Comparison of ENCODE assay signal across 7 mouse cellular contexts in the genomic region with DNA sequence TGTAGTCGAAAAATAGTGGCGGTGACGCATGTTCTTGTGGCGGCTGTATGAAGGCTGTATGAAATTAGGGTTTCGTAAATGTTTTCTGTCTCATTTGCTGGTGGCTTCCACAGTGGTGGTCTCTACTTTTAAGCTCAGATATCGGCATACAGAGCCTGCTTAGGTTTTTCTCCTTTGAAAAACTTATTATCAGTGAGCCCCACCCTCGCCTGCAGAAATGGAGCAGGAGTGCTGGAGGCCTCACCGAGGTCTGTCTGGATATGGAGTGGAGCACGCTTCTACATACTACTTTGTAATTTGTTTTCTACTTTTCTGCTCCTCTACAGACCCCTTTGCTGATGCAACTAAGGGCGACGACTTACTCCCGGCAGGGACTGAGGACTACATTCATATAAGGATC. TPM values are rescaled to one million over a fixed set of nuclear protein-coding genes. Genes with fewer than 3 reads are reported as not detected.
DNase-seq lines count a peak whose midpoint lies in the region; ATAC-seq and TF ChIP-seq lines count a peak whose summit lies in the region.

No protein-coding gene starts in this region.

- peaks cover 19% of the 10 kb centered on the region; the same call in 1 of the 2 replicates for H3K36me3 ChIP-seq in lung, postnatal 0 days (ENCODE audit: insufficient read depth, low read length)
- peaks cover 26% of the 10 kb centered on the region for H3K36me3 ChIP-seq in forebrain, embryonic 14.5 days (ENCODE audit: control insufficient read depth, insufficient read depth, low read length)
- H3K36me3 ChIP-seq in liver, embryonic 12.5 days, result peaks cover 37% of the 10 kb centered on the region
- H3K36me3 ChIP-seq in stomach, postnatal 0 days (ENCODE audit: control insufficient read depth, insufficient read depth, low read length), result peaks cover 15% of the 10 kb centered on the region; the same call in 1 of the 2 replicates

- no peak for ATAC-seq in lung, postnatal 0 days
- no peak for ATAC-seq in forebrain, embryonic 14.5 days
- ATAC-seq in liver, embryonic 12.5 days, result no peak
- no peak for ATAC-seq in stomach, postnatal 0 days (ENCODE audit: low FRiP score, low TSS enrichment)

- H3K9me3 ChIP-seq in lung, postnatal 0 days (ENCODE audit: low read length), result no peaks in the 10 kb centered on the region
- no peaks in the 10 kb centered on the region for H3K9me3 ChIP-seq in forebrain, embryonic 14.5 days (replicated peaks; ENCODE audit: control insufficient read depth, low read length)
- no peaks in the 10 kb centered on the region for H3K9me3 ChIP-seq in liver, embryonic 12.5 days (replicated peaks)
- no peaks in the 10 kb centered on the region for H3K9me3 ChIP-seq in stomach, postnatal 0 days (ENCODE audit: control insufficient read depth, low read length)

- H3K4me2 ChIP-seq in lung, postnatal 0 days (replicated peaks; ENCODE audit: low read depth, low read length), result peak overlapping the region; percentile 91
- peak overlapping the region; percentile 79 for H3K4me2 ChIP-seq in forebrain, embryonic 14.5 days (ENCODE audit: low read length)
- H3K4me2 ChIP-seq in liver, embryonic 12.5 days, result peak overlapping the region; percentile 95
- peak overlapping the region; percentile 92 for H3K4me2 ChIP-seq in stomach, postnatal 0 days (replicated peaks; ENCODE audit: low read depth)

- no peak overlapping the region for H3K9ac ChIP-seq in lung, postnatal 0 days (replicated peaks; ENCODE audit: low read depth)
- peak overlapping the region; percentile 100 for H3K9ac ChIP-seq in forebrain, embryonic 14.5 days (ENCODE audit: low read length)
- H3K9ac ChIP-seq in liver, embryonic 12.5 days, result peak overlapping the region; percentile 99
- H3K9ac ChIP-seq in stomach, postnatal 0 days (ENCODE audit: low read length), result peak overlapping the region; percentile 98

- no peaks in the 10 kb centered on the region for H3K27me3 ChIP-seq in lung, postnatal 0 days (replicated peaks; ENCODE audit: insufficient read depth, low read length)
- H3K27me3 ChIP-seq in forebrain, embryonic 14.5 days (replicated peaks; ENCODE audit: control insufficient read depth, insufficient read depth, low read length), result no peaks in the 10 kb centered on the region
- H3K27me3 ChIP-seq in liver, embryonic 12.5 days (replicated peaks), result no peaks in the 10 kb centered on the region
- H3K27me3 ChIP-seq in stomach, postnatal 0 days (ENCODE audit: control insufficient read depth, insufficient read depth, low read length), result no peaks in the 10 kb centered on the region

- TF ChIP-seq CTCF in lung, postnatal 0 days (IDR thresholded peaks at IDR 0.05), result no peak
- no peak for TF ChIP-seq CTCF in stomach, postnatal 0 days (IDR thresholded peaks at IDR 0.05; ENCODE audit: low read depth)

- H3K27ac ChIP-seq in lung, postnatal 0 days (ENCODE audit: low read length), result no peak overlapping the region
- H3K27ac ChIP-seq in forebrain, embryonic 14.5 days (ENCODE audit: low read depth, low read length), result peak overlapping the region; percentile 15; the same call in 1 of the 2 replicates
- H3K27ac ChIP-seq in liver, embryonic 12.5 days, result peak overlapping the region; percentile 96
- no peak overlapping the region for H3K27ac ChIP-seq in stomach, postnatal 0 days (replicated peaks)

- DNase-seq in lung, postnatal 0 days (ENCODE audit: low spot score), result no peak
- no peak for DNase-seq in lung, postnatal 36 days
- DNase-seq in forebrain, embryonic 14.5 days (ENCODE audit: low spot score), result no peak
- no peak for DNase-seq in stomach, postnatal 0 days (ENCODE audit: low spot score)
- DNase-seq in cerebellum, postnatal 36 days, result no peak
- DNase-seq in adrenal gland, postnatal 10 days, result no peak

- H3K4me3 ChIP-seq in lung, postnatal 0 days (ENCODE audit: low read depth, low read length), result peak overlapping the region; percentile 97; the same call in 1 of the 2 replicates
- peak overlapping the region; percentile 100 for H3K4me3 ChIP-seq in forebrain, embryonic 14.5 days (ENCODE audit: low read depth, low read length)
- peak overlapping the region; percentile 100 for H3K4me3 ChIP-seq in liver, embryonic 12.5 days
- peak overlapping the region; percentile 98 for H3K4me3 ChIP-seq in stomach, postnatal 0 days (ENCODE audit: low read depth, low read length)

- TF ChIP-seq EP300 in lung, postnatal 0 days (IDR thresholded peaks at IDR 0.05), result no peak
- no peak for TF ChIP-seq EP300 in stomach, postnatal 0 days (optimal IDR thresholded peaks at IDR 0.05)

- H3K4me1 ChIP-seq in lung, postnatal 0 days (ENCODE audit: insufficient read depth, low read depth, low read length), result 0 out of 2 replicates have a peak, but pooled peaks cover 5% of the 10 kb centered on the region
- 0 out of 2 replicates have a peak, but pooled peaks cover 7% of the 10 kb centered on the region for H3K4me1 ChIP-seq in forebrain, embryonic 14.5 days (ENCODE audit: control insufficient read depth, insufficient read depth, low read length)
- peaks cover 20% of the 10 kb centered on the region for H3K4me1 ChIP-seq in liver, embryonic 12.5 days
- no peaks in the 10 kb centered on the region for H3K4me1 ChIP-seq in stomach, postnatal 0 days (replicated peaks; ENCODE audit: control insufficient read depth, insufficient read depth)

- WGBS in lung, postnatal 0 days, result 58% methylated on average over 12 of the region's 12 CpGs
- 68% methylated on average over 12 of the region's 12 CpGs for WGBS in forebrain, embryonic 14.5 days
- 60% methylated on average over 12 of the region's 12 CpGs for WGBS in liver, embryonic 12.5 days (ENCODE audit: insufficient replicate concordance)
- WGBS in stomach, postnatal 0 days, result 50% methylated on average over 12 of the region's 12 CpGs

RNA-seq across cellular contexts. Expression of gene Eif1b, which starts 1.7 kb away (rescaled TPM):
- polyA plus RNA-seq in lung, postnatal 0 days (2015; fragmentation: Nextera tagmentation; extraction: Ambion mirVana), result 112 and 114 TPM in 2 replicates
- 454 and 479 TPM in 2 replicates for polyA plus RNA-seq in forebrain, embryonic 14.5 days (2014; fragmentation: Nextera tagmentation; extraction: Ambion mirVana)
- 110 and 116 TPM in 2 replicates for polyA plus RNA-seq in liver, embryonic 12.5 days (2016; fragmentation: Nextera tagmentation; extraction: Ambion mirVana)
- 93.3 and 112 TPM in 2 replicates for polyA plus RNA-seq in stomach, postnatal 0 days (2015; fragmentation: Nextera tagmentation; extraction: Ambion mirVana)
- 10 to 100 TPM; 46.2 to 51.3 TPM for total RNA-seq in adrenal gland, postnatal 10 days (2021)

RNA-seq across cellular contexts. Expression of gene Entpd3, which starts 45.8 kb away (rescaled TPM):
- 3.6 and 4.1 TPM in 2 replicates for polyA plus RNA-seq in lung, postnatal 0 days (2015; fragmentation: Nextera tagmentation; extraction: Ambion mirVana)
- polyA plus RNA-seq in forebrain, embryonic 14.5 days (2014; fragmentation: Nextera tagmentation; extraction: Ambion mirVana), result 1.1 and 1.5 TPM in 2 replicates
- 0.05 TPM in 1 of 2 replicates, not detected in the other for polyA plus RNA-seq in liver, embryonic 12.5 days (2016; fragmentation: Nextera tagmentation; extraction: Ambion mirVana)
- 2.1 and 2.3 TPM in 2 replicates for polyA plus RNA-seq in stomach, postnatal 0 days (2015; fragmentation: Nextera tagmentation; extraction: Ambion mirVana)
- 1 to 10 TPM in 1 of 2 experiments, under 1 TPM in 1; 0.87 to 1.1 TPM for total RNA-seq in adrenal gland, postnatal 10 days (2021)

Comparison
In these comparisons a context has a peak if more than half of its experiments do, and no peak if none do; other contexts are left out.
1. H3K27ac ChIP-seq: peak in forebrain, embryonic 14.5 days (single experiment) and liver, embryonic 12.5 days (single experiment); none in lung, postnatal 0 days (single experiment) and stomach, postnatal 0 days (single experiment).
2. Peak in every context shown above with its lines, with median percentiles within 50 percentile points of each other: H3K4me2 ChIP-seq and H3K4me3 ChIP-seq.